Mouse (Mus musculus) embryo, embryonic 11.5 days (tissue): ENCODE results near the gene Aqp6.

Source experiments
- DNase-seq: peaks from one replicate; pipeline ENCODE4 v3.0.0-alpha.2; 2012; ENCODE audit warnings: low read depth, low spot score

The Aqp6 gene

GRCm38 (mm10) chr15:99597596-99597995, 3.6 kb upstream of the Aqp6 start:
- no peak for DNase-seq

GRCm38 (mm10) chr15:99599245-99600070, 1.7 kb upstream of the Aqp6 start:
- DNase-seq: no peak

- no peak for DNase-seq
Measured at GRCm38 (mm10) chr15:99601823-99602120, 572 bp downstream of the Aqp6 start.

GRCm38 (mm10) chr15:99602206-99602820, 1.1 kb downstream of the Aqp6 start:
- no peak for DNase-seq

- DNase-seq: no peak
Measured at GRCm38 (mm10) chr15:99603216-99603615, 2.0 kb downstream of the Aqp6 start.

- no peak for DNase-seq
Measured at GRCm38 (mm10) chr15:99605595-99605994, 4.4 kb downstream of the Aqp6 start.

- no peak for DNase-seq
Measured at GRCm38 (mm10) chr15:99606515-99606914, 5.3 kb downstream of the Aqp6 start.

GRCm38 (mm10) chr15:99607388-99608113, 6.4 kb downstream of the Aqp6 start:
- no peak for DNase-seq

GRCm38 (mm10) chr15:99608382-99609125, 7.4 kb downstream of the Aqp6 start:
- no peak for DNase-seq

- no peak for DNase-seq
Measured at GRCm38 (mm10) chr15:99611563-99611962, 10.4 kb downstream of the Aqp6 start.

- no peak for DNase-seq
Measured at GRCm38 (mm10) chr15:99614273-99614672, 13.1 kb downstream of the Aqp6 start.

GRCm38 (mm10) chr15:99614753-99615152, 13.6 kb downstream of the Aqp6 start:
- DNase-seq: no peak

GRCm38 (mm10) chr15:99615246-99615645, 14.0 kb downstream of the Aqp6 start:
- DNase-seq: no peak

- no peak for DNase-seq
Measured at GRCm38 (mm10) chr15:99618595-99618994, 17.4 kb downstream of the Aqp6 start.

GRCm38 (mm10) chr15:99619821-99620220, 18.6 kb downstream of the Aqp6 start:
- DNase-seq: no peak

- DNase-seq: no peak
Measured at GRCm38 (mm10) chr15:99622063-99622462, 20.9 kb downstream of the Aqp6 start.

- no peak for DNase-seq
Measured at GRCm38 (mm10) chr15:99631618-99632017, 30.4 kb downstream of the Aqp6 start.

GRCm38 (mm10) chr15:99634702-99635101, 33.5 kb downstream of the Aqp6 start:
- no peak for DNase-seq

GRCm38 (mm10) chr15:99637405-99638123, 36.4 kb downstream of the Aqp6 start:
- no peak for DNase-seq

- no peak for DNase-seq
Measured at GRCm38 (mm10) chr15:99638124-99638485, 36.9 kb downstream of the Aqp6 start.

- DNase-seq: no peak
Measured at GRCm38 (mm10) chr15:99642622-99643021, 41.4 kb downstream of the Aqp6 start.
